Mouse (Mus musculus) hindbrain, embryonic 16.5 days (tissue): ENCODE results near the gene Aven. TPM values are rescaled to one million over a fixed set of nuclear protein-coding genes. Genes with fewer than 3 reads are reported as not detected.
A peak's percentile ranks its signal among the peaks of the same experiment; 100 is the strongest.

Experiments used
- ATAC-seq: fragments of 200-750 bp; cut with Nextera tagmentation; 2 replicates; pipeline ENCODE4 v1.8.0; 2017; ENCODE audit warnings: moderate TSS enrichment, moderate library complexity
- H3K27ac ChIP-seq: fragments of 300-500 bp; sonication (generic); 2 replicates; pipeline ENCODE4 v1.5.1; 2014; ENCODE audit warnings: low read depth, mild to moderate bottlenecking, control low read depth, low read length, moderate library complexity
- H3K27me3 ChIP-seq: fragments of 300-500 bp; sonication (generic); replicated peaks from 2 replicates; pipeline ENCODE4 v1.6.1; 2014; ENCODE audit warnings: low read length; ENCODE audit not compliant: control insufficient read depth, insufficient read depth
- H3K36me3 ChIP-seq: fragments of 300-500 bp; sonication (generic); 2 replicates; pipeline ENCODE4 v1.6.1; 2014; ENCODE audit warnings: mild to moderate bottlenecking, low read length, moderate library complexity, mixed read lengths; ENCODE audit not compliant: control insufficient read depth, insufficient read depth
- H3K4me1 ChIP-seq: fragments of 300-500 bp; sonication (generic); 2 replicates; pipeline ENCODE4 v1.6.1; 2014; ENCODE audit warnings: low read depth, low read length; ENCODE audit not compliant: control insufficient read depth, insufficient read depth
- H3K4me2 ChIP-seq: fragments of 300-500 bp; sonication (generic); 2 replicates; pipeline ENCODE4 v1.6.1; 2014; ENCODE audit warnings: mild to moderate bottlenecking, low read length, control low read depth, moderate library complexity
- H3K4me3 ChIP-seq: fragments of 300-500 bp; sonication (generic); 2 replicates; pipeline ENCODE4 v1.5.1; 2014; ENCODE audit warnings: mild to moderate bottlenecking, low read length, control low read depth, moderate library complexity
- H3K9ac ChIP-seq: fragments of 300-500 bp; sonication (generic); 2 replicates; pipeline ENCODE4 v1.6.1; 2014; ENCODE audit warnings: low read depth, mild to moderate bottlenecking, control low read depth, low read length, moderate library complexity
- H3K9me3 ChIP-seq: fragments of 300-500 bp; sonication (generic); 2 replicates; pipeline ENCODE4 v1.6.1; 2014; ENCODE audit warnings: mild to moderate bottlenecking, low read length, moderate library complexity; ENCODE audit not compliant: control insufficient read depth
- WGBS: fragments of 180-500 bp; shearing (Covaris S2); extraction: QIAGEN DNeasy Blood & Tissue Kit; methylation state at CpG from one replicate; pipeline ENCODE4 v1.1.7; 2014; 5-methylcytosine and 5-hydroxymethylcytosine counted together
- polyA plus RNA-seq: library from polyadenylated mRNA; unstranded; fragments of >200 nt; fragmentation: Nextera tagmentation; extraction: Ambion mirVana; gene quantifications from 2 replicates; pipeline ENCODE4 v1.2.1, GENCODE M21; 2015

The Aven gene
- polyA plus RNA-seq, 1 experiment from 2014 or later, result 2.2 TPM

DNA sequence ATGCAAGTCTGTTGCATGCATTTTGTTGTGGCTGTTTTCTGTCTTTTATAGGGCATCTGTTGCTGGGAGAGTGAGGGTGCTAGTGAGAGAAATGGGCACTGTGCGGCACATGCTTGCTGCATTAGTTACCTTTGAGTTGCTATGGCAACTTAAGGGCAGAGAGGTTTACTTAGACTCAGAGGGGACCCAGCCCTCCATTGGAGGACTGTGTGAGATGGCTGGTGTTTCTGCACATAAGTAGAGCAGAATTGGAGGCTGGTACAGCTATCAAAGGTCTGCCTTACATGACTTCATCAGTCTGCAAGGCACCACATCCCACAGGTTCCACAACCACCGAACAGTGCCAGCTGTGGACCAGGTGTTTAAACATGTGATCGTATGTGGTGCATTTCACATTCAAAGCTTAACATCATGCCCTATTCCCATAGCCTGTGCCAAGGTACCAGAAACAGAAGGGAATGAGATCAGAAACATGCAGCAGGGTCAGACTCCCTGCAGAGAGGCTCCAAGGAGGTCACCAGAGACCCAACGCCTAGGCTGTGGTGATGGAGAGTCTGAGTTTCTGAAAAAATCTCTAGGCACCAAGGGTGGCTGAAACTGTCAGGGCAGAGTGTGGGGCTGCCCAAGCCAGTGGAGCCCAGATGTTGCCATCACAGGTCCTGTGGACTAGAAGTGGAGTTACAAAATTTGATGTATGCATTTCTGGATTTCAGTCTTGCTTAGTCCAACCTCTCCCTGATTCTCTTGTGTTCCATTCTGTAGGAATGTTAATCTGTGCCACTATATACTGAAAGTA lies 73.7 kb downstream of the Aven start:
- Histone ChIP-seq H3K27me3 (no peaks in the 10 kb centered on the region), H3K4me3 (no peak overlapping the region), H3K9ac (no peak overlapping the region), H3K9me3 (no peaks in the 10 kb centered on the region), H3K4me1 (no peaks in the 10 kb centered on the region), H3K27ac (no peak overlapping the region), H3K4me2 (no peak overlapping the region), H3K36me3 (no peaks in the 10 kb centered on the region)
- ATAC-seq, result peak; percentile 88
- WGBS, result 63% methylated on average over 4 of the region's 4 CpGs

DNA sequence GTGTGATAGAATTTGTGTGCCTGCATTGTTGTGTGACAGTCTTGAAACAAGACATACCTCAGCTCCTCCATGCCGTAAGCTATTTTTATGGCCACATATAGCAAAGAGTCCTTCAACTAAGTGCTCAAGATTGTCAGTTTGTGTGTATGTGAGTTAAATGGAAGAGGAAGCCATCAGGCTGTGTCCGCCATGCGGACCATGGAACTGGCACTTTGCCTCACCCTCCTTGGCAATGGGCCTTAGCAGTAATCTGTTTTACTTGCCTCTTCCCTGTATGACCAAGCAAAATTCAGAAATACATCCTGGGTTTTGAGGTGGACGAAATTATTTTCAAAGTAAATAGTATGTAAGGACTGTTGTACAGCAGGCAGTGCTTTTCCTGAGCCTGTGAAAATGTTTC lies 75.0 kb downstream of the Aven start:
- Histone ChIP-seq H3K27ac (no peak overlapping the region), H3K9ac (no peak overlapping the region), H3K27me3 (no peaks in the 10 kb centered on the region), H3K4me3 (no peak overlapping the region), H3K4me2 (no peak overlapping the region), H3K9me3 (no peaks in the 10 kb centered on the region), H3K4me1 (no peaks in the 10 kb centered on the region), H3K36me3 (no peaks in the 10 kb centered on the region)
- no peak for ATAC-seq
- WGBS, result 85% methylated on average over 4 of the region's 4 CpGs

DNA sequence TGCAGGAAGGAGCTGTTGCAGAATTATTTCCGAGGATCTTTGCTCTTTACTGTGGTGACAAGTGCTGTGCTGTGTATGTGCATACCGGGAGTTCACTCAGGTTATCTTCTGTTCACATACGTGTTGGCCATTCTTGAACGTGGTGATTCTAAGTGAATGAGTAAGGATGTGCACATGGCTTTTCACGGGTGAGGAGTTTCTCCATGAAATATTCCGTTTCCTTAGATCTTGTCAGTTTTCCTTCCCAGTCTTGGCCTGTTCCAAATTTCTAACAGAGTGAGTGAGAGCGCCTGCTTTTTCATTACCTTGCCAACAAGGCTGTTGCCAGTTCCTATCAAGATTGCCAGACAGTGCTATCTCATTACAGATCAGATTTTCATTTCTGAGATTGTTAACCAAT lies 98.2 kb downstream of the Aven start:
- H3K4me2 ChIP-seq, result no peak overlapping the region; the same call in 1 of the 2 replicates
- H3K27ac ChIP-seq, result 0 out of 2 replicates have a peak overlapping the region, but pooled peaks have one; percentile 17
- H3K4me3 ChIP-seq, result no peak overlapping the region
- H3K9me3 ChIP-seq, result no peaks in the 10 kb centered on the region
- H3K4me1 ChIP-seq, result peaks cover 4% of the 10 kb centered on the region
- H3K36me3 ChIP-seq, result no peaks in the 10 kb centered on the region
- no peak overlapping the region for H3K9ac ChIP-seq
- peak; percentile 75 for ATAC-seq
- 54% methylated on average over 7 of the region's 7 CpGs for WGBS
- no peaks in the 10 kb centered on the region for H3K27me3 ChIP-seq

DNA sequence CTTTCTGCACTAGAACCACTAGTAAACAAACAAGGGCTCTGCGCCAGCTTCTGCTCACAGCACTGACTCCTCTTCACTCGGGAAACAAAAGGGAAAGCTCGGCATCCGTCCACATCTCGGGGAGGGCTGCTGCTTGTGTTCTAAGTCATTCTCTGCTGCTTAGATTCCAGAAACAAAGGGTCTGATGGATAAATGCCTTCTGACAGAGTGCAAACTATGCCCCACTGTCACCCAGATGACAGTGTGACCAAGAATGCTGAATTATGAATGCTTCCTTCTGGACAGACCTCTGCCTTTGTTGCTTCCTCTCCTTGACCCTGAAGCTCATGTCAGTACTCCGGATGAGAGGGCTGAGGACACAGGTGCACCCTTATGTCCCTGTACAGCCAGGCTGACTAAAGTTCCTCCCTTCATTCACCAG lies 98.7 kb downstream of the Aven start:
- Histone ChIP-seq H3K9ac (peak overlapping the region; percentile 31; the same call in 1 of the 2 replicates), H3K27ac (0 out of 2 replicates have a peak overlapping the region, but pooled peaks have one; percentile 31), H3K36me3 (no peaks in the 10 kb centered on the region), H3K4me2 (peak overlapping the region; percentile 23; the same call in 1 of the 2 replicates), H3K9me3 (no peaks in the 10 kb centered on the region), H3K4me3 (no peak overlapping the region), H3K4me1 (peaks cover 4% of the 10 kb centered on the region), H3K27me3 (no peaks in the 10 kb centered on the region)
- WGBS, result 21% methylated on average over 6 of the region's 6 CpGs
- peak; percentile 88 for ATAC-seq

DNA sequence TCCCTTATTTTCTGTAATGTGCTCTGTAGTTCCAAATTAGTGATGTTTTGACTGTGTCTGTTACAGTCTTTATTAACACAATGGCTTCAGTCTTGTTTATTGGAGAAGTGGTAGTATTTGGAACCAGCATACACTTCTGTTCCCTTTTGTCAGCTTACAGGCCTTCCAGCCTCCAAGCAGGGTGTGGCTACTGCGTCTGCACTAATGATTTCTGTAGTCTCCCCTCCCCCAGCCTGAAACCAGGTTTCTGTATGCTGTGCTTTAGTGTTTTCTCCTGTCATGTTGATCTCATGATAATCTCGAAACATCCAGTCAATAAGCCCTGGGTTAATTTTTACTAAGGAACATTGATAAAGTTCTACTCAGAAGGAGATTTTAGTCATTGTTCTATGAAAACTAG lies 100.6 kb downstream of the Aven start:
- H3K4me2 ChIP-seq, result no peak overlapping the region
- H3K36me3 ChIP-seq, result no peaks in the 10 kb centered on the region
- no peak overlapping the region for H3K9ac ChIP-seq
- WGBS, result 66% methylated on average over 2 of the region's 2 CpGs
- peaks cover 4% of the 10 kb centered on the region for H3K4me1 ChIP-seq
- no peak overlapping the region for H3K4me3 ChIP-seq
- no peak overlapping the region for H3K27ac ChIP-seq
- ATAC-seq, result no peak
- no peaks in the 10 kb centered on the region for H3K9me3 ChIP-seq
- H3K27me3 ChIP-seq, result no peaks in the 10 kb centered on the region

DNA sequence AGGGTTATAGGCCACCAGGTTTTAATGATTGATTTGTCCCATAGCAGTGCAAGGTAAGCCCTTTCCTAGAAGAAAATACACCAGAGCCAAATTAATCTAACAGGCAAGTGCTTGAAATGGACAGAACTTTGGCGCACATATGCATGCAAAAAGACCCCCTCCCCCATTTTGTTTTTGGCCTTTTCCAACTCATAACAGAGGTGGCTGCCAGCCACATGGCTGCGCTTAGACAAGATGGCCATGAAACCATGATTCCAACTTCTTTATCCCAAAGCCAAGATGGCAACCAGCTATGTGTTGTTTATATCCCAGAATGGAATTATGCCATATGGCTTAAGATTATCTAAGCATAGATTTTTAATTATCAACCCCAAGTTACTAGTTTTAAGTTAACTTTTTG lies 101.0 kb downstream of the Aven start:
- Histone ChIP-seq H3K4me2 (no peak overlapping the region), H3K4me1 (peaks cover 4% of the 10 kb centered on the region), H3K4me3 (no peak overlapping the region), H3K27ac (no peak overlapping the region), H3K27me3 (no peaks in the 10 kb centered on the region), H3K9me3 (no peaks in the 10 kb centered on the region), H3K36me3 (no peaks in the 10 kb centered on the region), H3K9ac (no peak overlapping the region)
- no peak for ATAC-seq
- 100% methylated on average over 2 of the region's 2 CpGs for WGBS

DNA sequence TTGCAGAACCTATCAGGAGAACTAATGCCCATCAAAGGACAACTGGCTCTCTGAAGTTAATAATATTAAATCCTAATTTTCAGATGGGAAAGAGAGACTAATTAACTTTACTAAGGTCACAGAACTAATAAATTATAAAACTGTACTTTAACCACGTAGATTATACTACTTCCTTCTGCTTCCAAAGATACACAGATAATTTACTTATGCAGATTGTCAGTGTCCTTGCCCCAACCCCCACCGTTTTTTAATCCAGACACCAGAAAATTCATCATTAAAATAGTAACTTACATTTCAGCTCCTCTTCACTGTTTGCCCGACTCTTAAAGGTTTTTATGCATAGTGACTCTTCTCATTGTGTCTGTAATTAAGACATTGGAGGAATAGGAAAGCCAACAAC lies 103.0 kb downstream of the Aven start:
- Histone ChIP-seq H3K4me1 (peaks cover 4% of the 10 kb centered on the region), H3K27me3 (no peaks in the 10 kb centered on the region), H3K4me3 (no peak overlapping the region), H3K27ac (no peak overlapping the region), H3K4me2 (no peak overlapping the region), H3K9me3 (no peaks in the 10 kb centered on the region), H3K9ac (no peak overlapping the region), H3K36me3 (no peaks in the 10 kb centered on the region)
- 85% methylated on average over 3 of the region's 3 CpGs for WGBS
- no peak for ATAC-seq

DNA sequence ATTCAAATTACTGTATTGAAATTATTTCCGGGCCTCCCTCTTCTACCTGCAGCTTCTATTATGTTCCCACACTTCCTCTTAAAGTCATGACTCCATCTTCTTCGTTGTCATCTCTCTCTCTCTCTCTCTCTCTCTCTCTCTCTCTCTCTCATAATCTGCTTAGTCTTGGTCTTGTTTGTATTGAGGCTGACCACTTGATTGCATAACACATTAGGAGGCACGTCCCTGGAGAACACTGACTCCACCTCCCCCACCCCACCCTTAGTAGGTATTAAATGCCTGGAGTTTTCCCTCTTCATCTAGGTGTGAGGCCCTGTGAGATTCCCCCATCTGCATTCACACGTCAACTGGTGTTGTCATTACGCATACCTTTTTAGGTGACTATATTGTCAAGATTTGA lies 103.7 kb downstream of the Aven start:
- H3K4me2 ChIP-seq, result no peak overlapping the region
- no peak overlapping the region for H3K9ac ChIP-seq
- 84% methylated on average over 5 of the region's 5 CpGs for WGBS
- H3K4me1 ChIP-seq, result no peaks in the 10 kb centered on the region; the same call in 1 of the 2 replicates
- no peak overlapping the region for H3K4me3 ChIP-seq
- no peaks in the 10 kb centered on the region for H3K36me3 ChIP-seq
- no peaks in the 10 kb centered on the region for H3K27me3 ChIP-seq
- H3K9me3 ChIP-seq, result no peaks in the 10 kb centered on the region
- no peak for ATAC-seq
- H3K27ac ChIP-seq, result no peak overlapping the region

DNA sequence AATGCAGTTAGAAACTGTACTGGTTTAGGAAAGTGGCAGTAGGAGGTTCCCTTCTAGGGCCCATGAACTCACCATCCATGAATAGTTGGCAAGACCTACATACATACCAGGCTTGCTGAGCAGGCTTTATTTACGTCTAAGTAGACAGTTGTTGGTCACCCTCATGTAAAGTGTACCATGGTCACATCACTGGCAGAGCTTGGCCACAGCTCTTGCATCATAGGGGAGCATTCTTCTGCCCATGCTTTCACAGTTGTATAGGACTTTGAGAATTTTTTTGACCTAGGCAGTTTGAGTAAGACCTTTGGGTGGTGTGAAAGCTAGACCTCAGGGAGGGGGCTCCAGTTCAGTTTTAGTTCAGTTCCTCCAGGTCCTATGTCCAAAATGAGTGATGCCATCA lies 104.3 kb downstream of the Aven start:
- Histone ChIP-seq H3K27ac (no peak overlapping the region), H3K27me3 (no peaks in the 10 kb centered on the region), H3K4me3 (no peak overlapping the region), H3K9ac (no peak overlapping the region), H3K9me3 (no peaks in the 10 kb centered on the region), H3K4me1 (no peaks in the 10 kb centered on the region; the same call in 1 of the 2 replicates), H3K36me3 (no peaks in the 10 kb centered on the region), H3K4me2 (no peak overlapping the region)
- ATAC-seq, result no peak
- WGBS, result 83% methylated on average over 1 of the region's 1 CpGs
